Mouse (Mus musculus) duodenum, adult 2 months (tissue): ENCODE measurements around the gene Nup153. TPM values are rescaled to one million over a fixed set of nuclear protein-coding genes. Genes with fewer than 3 reads are reported as not detected.

ENCODE experiments used
- polyA plus RNA-seq: library from polyadenylated mRNA; depleted of rRNA; stranded (reverse); fragments of >200 nt; gene quantifications from 2 replicates; pipeline ENCODE4 v1.2.3, GENCODE M21; 2012; ENCODE audit warnings: low replicate concordance; rRNA removed

Gene Nup153
- polyA plus RNA-seq: 15.0 and 16.1 TPM in 2 replicates

GRCm38 (mm10) chr13:46727837-46728268 is at the start of gene Nup153:
Gene Nup153 (minus strand): TSS chr13:46727940.

GRCm38 (mm10) chr13:46669048-46669619 is 58.6 kb downstream of the Nup153 start, which contains the start of gene Fam8a1:
Gene Fam8a1 (plus strand): TSS chr13:46669522.

Other genes starting within 250 kb of the Nup153 start
- 3.8 and 14.0 TPM in 2 replicates for gene Cap2, start 226.1 kb downstream of the Nup153 start, polyA plus RNA-seq
- gene Fam8a1, start 58.4 kb downstream of the Nup153 start, polyA plus RNA-seq: 29.3 and 54.0 TPM in 2 replicates
- 15.5 and 19.7 TPM in 2 replicates for gene Kif13a, start 201.9 kb upstream of the Nup153 start, polyA plus RNA-seq